Mouse (Mus musculus) stomach, postnatal 0 days (tissue): Measurements from ENCODE around the gene Phlpp2. TPM values are rescaled to one million over a fixed set of nuclear protein-coding genes. Genes with fewer than 3 reads are reported as not detected.
A peak's percentile ranks its signal among the peaks of the same experiment; 100 is the strongest.

Source experiments
- ATAC-seq: fragments of 200-750 bp; cut with Nextera tagmentation; 2 replicates; pipeline ENCODE4 v1.8.0; 2017; ENCODE audit not compliant: low FRiP score, low TSS enrichment
- DNase-seq: peaks from one replicate; pipeline ENCODE4 v3.0.0-alpha.2; 2016; ENCODE audit warnings: low spot score
- H3K27ac ChIP-seq: fragments of 300-500 bp; sonication (generic); replicated peaks from 2 replicates; pipeline ENCODE4 v1.5.1; 2014; ENCODE audit warnings: mild to moderate bottlenecking, control low read depth
- H3K27me3 ChIP-seq: fragments of 300-500 bp; sonication (generic); 2 replicates; pipeline ENCODE4 v1.6.1; 2014; ENCODE audit warnings: low read length; ENCODE audit not compliant: control insufficient read depth, insufficient read depth
- H3K36me3 ChIP-seq: fragments of 300-500 bp; sonication (generic); 2 replicates; pipeline ENCODE4 v1.6.1; 2014; ENCODE audit warnings: low read length, mixed read lengths; ENCODE audit not compliant: control insufficient read depth, insufficient read depth
- H3K4me1 ChIP-seq: fragments of 300-500 bp; sonication (generic); replicated peaks from 2 replicates; pipeline ENCODE4 v1.6.1; 2014; ENCODE audit warnings: antibody characterized with exemption; ENCODE audit not compliant: control insufficient read depth, insufficient read depth
- H3K4me2 ChIP-seq: fragments of 300-500 bp; sonication (generic); replicated peaks from 2 replicates; pipeline ENCODE4 v1.6.1; 2014; ENCODE audit warnings: low read depth, mild to moderate bottlenecking, control low read depth, moderate library complexity
- H3K4me3 ChIP-seq: fragments of 300-500 bp; sonication (generic); 2 replicates; pipeline ENCODE4 v1.5.1; 2014; ENCODE audit warnings: low read depth, low read length, control low read depth
- H3K9ac ChIP-seq: fragments of 300-500 bp; sonication (generic); 2 replicates; pipeline ENCODE4 v1.6.1; 2014; ENCODE audit warnings: mild to moderate bottlenecking, low read length, control low read depth, mixed read lengths
- H3K9me3 ChIP-seq: fragments of 300-500 bp; sonication (generic); 2 replicates; pipeline ENCODE4 v1.6.1; 2016; ENCODE audit warnings: low read length; ENCODE audit not compliant: control insufficient read depth
- CTCF ChIP-seq: IDR thresholded peaks from 2 replicates; pipeline ENCODE4 v1.5.1; 2016; ENCODE audit warnings: antibody characterized with exemption, low read depth, mild to moderate bottlenecking, moderate library complexity
- EP300 ChIP-seq: optimal IDR thresholded peaks from 2 replicates; pipeline ENCODE3; 2016; ENCODE audit warnings: antibody characterized with exemption
- WGBS: fragments of 180-500 bp; shearing (Covaris S2); extraction: QIAGEN DNeasy Blood & Tissue Kit; methylation state at CpG from one replicate; pipeline ENCODE4 v1.1.7; 2014; 5-methylcytosine and 5-hydroxymethylcytosine counted together
- polyA plus RNA-seq: library from polyadenylated mRNA; unstranded; fragments of >200 nt; fragmentation: Nextera tagmentation; extraction: Ambion mirVana; gene quantifications from 2 replicates; pipeline ENCODE4 v1.2.1, GENCODE M21; 2015

The Phlpp2 gene
- polyA plus RNA-seq, 1 experiment from 2014 or later: 0.81 TPM

DNA sequence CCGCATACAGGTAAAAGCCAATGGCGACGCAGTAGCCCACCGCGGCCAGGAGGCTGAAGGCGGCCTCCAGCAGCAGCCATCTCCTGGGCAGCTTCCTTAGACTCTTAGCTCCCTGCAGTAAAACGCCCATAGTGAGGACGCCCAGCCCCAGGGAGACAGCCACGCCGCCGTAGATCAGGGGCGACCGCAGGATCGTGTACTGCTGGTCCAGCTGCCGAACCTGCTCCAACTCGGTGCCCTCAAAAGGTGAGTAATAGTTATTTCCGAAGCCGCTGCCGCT, 79.9 kb downstream of the Phlpp2 start:
- no peaks in the 10 kb centered on the region for H3K4me1 ChIP-seq
- no peak overlapping the region for H3K27ac ChIP-seq
- H3K4me3 ChIP-seq: peak overlapping the region; percentile 12
- H3K36me3 ChIP-seq: no peaks in the 10 kb centered on the region
- no peak overlapping the region for H3K9ac ChIP-seq
- DNase-seq (no peak), ATAC-seq (no peak)
- no peaks in the 10 kb centered on the region for H3K9me3 ChIP-seq
- no peak for TF ChIP-seq EP300
- TF ChIP-seq CTCF: no peak
- WGBS: 7% methylated on average over 19 of the region's 19 CpGs
- no peaks in the 10 kb centered on the region; the same call in 1 of the 2 replicates for H3K27me3 ChIP-seq
- H3K4me2 ChIP-seq: peak overlapping the region; percentile 41

DNA sequence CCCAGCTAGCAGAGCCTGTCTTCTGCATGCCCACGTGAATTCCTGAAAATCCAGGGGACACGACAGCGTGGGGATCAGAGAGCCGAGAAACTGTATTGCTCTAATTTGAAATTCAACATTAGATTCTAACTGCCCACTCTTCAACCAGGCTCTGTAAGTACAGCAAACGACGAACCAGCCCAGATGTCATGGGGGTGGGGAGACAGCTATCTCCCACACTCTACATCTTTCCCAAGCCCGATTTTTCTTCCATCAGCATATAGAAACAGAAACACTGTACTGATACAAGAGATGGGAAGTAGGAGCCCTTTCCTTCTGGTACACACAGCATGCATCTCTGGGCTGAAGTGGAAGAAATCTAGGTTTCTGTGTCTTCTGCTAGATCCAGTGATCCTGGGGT, 83.8 kb downstream of the Phlpp2 start:
- no peaks in the 10 kb centered on the region for H3K9me3 ChIP-seq
- H3K4me1 ChIP-seq: no peaks in the 10 kb centered on the region; the same call in 1 of the 2 replicates
- H3K4me3 ChIP-seq: no peak overlapping the region
- no peak for ATAC-seq
- H3K36me3 ChIP-seq: no peaks in the 10 kb centered on the region
- no peaks in the 10 kb centered on the region; the same call in 1 of the 2 replicates for H3K27me3 ChIP-seq
- DNase-seq: no peak
- H3K9ac ChIP-seq: no peak overlapping the region
- no peak overlapping the region for H3K4me2 ChIP-seq
- no peak for TF ChIP-seq CTCF
- TF ChIP-seq EP300: no peak
- no peak overlapping the region for H3K27ac ChIP-seq
- WGBS: 62% methylated on average over 7 of the region's 7 CpGs

DNA sequence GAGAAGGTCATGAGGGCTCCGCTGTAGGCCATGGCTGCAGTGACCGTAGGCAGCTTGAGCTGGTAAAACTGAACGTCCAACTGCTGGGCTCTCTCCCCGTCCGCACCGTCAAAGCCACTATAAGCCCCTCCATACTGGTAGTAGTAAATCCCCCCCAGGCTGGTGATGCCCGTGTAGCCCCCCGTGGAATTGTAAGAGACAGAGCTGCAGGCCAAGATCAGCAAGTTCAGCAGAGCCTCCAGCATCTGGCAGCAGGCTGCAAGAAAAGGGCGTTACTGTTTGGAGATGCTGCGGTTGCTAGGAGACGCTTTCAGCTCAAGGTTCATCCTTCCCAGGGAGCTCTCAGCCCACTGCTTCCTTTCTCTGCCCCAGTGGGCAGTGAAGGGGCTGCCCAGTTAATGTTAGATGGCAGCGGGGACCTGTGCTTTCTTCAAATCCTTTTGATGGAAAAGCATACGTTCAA, 86.2 kb downstream of the Phlpp2 start:
- no peak for DNase-seq
- ATAC-seq: no peak; the same call in 1 of the 2 replicates
- 55% methylated on average over 13 of the region's 13 CpGs for WGBS

DNA sequence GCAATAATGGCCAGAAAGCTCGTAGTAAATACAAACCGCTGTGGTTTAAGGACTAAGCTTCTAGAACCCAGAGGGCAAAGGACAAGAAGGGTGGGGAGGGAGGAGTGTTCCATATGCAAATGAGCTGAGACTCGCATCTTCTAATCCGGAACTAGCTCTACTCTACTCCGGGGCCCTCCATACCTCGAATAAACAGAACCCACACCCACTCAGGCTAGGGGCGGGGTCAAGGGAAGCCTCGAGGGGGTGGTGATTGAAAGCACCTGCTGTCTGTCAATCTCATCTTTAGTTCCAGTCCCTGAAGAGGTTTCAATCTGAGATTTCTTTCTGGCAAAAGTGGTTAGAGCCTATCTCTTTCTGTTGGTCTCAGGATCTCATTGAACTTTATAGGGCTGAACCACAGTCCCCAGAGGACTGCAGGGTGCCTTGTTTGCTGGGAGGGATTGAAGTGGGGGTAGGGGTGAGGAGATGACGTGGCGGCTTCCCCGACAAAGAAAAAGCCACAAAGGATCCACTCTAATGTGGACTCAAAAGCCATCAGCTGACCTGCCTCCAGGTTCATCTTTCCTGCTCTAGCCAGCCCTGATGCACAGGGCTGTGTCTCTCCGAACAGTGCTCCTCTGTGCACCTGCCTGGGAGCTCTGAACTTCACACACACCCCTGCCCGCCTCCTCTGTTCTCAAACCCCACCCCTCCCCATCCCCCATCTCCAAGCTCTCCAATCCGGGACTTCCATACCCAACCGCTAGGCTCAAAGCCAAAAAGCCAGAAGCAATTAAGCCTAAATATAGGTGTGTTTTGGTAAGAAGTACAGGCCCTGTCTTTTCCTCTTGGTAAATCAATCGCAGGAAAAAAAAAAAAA, 89.1 kb downstream of the Phlpp2 start:
- 17% methylated on average over 16 of the region's 16 CpGs for WGBS
- no peak overlapping the region for H3K9ac ChIP-seq
- TF ChIP-seq EP300 (no peak), CTCF (no peak)
- ATAC-seq: peak; percentile 62
- no peaks in the 10 kb centered on the region for H3K36me3 ChIP-seq
- no peaks in the 10 kb centered on the region for H3K27me3 ChIP-seq
- no peak overlapping the region for H3K4me3 ChIP-seq
- no peaks in the 10 kb centered on the region for H3K9me3 ChIP-seq
- 0 out of 2 replicates have a peak overlapping the region, but pooled peaks have one; percentile 35 for H3K27ac ChIP-seq
- H3K4me2 ChIP-seq: 0 out of 2 replicates have a peak overlapping the region, but pooled peaks have one; percentile 8
- no peaks in the 10 kb centered on the region; the same call in 1 of the 2 replicates for H3K4me1 ChIP-seq
- peak; percentile 55 for DNase-seq

More for the DNA sequence above, 86.2 kb downstream of the Phlpp2 start:
- Histone ChIP-seq H3K36me3 (no peaks in the 10 kb centered on the region), H3K4me2 (no peak overlapping the region), H3K9ac (no peak overlapping the region), H3K4me3 (no peak overlapping the region), H3K27ac (no peak overlapping the region), H3K27me3 (no peaks in the 10 kb centered on the region; the same call in 1 of the 2 replicates), H3K4me1 (no peaks in the 10 kb centered on the region; the same call in 1 of the 2 replicates), H3K9me3 (no peaks in the 10 kb centered on the region)
- TF ChIP-seq EP300 (no peak), CTCF (no peak)

DNA sequence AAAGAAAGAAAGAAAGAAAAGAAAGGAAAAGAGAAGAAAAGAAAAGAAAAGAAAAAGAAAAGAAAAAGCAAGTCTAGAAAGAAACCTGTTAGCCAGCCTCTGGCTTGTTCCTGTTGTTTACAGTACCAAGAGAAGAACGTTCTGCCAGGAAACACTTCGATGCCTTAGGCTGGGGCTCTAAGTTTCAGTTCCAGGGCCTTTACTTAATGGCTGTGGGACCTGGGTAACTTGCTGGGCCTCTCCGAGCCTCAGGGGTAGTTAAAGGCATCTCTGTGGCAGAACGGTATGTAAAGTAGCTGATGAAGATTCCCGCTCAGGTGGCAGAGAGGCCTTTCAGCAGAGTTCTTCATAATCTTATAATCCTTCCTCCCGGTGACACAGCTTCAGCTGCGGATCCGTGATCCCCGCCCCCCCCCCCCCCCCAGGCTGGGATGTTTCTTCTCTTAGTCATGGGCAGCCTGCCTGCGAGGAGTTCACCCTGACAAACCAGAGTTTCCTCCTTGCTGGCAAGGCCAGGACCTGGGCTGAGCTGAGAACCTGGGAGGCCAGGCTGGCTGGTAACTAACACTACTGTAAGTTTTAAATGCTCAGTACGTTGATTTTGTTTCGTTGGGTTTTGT, 89.8 kb downstream of the Phlpp2 start:
- Histone ChIP-seq H3K27ac (peak overlapping the region; percentile 76), H3K4me2 (0 out of 2 replicates have a peak overlapping the region, but pooled peaks have one; percentile 27)
- WGBS: 17% methylated on average over 12 of the region's 12 CpGs

More for the DNA sequence above, 89.8 kb downstream of the Phlpp2 start:
- Histone ChIP-seq H3K9me3 (no peaks in the 10 kb centered on the region), H3K4me1 (no peaks in the 10 kb centered on the region; the same call in 1 of the 2 replicates), H3K9ac (no peak overlapping the region), H3K36me3 (no peaks in the 10 kb centered on the region), H3K27me3 (no peaks in the 10 kb centered on the region), H3K4me3 (no peak overlapping the region)
- ATAC-seq: peak; percentile 43; the same call in 1 of the 2 replicates
- TF ChIP-seq CTCF (no peak), EP300 (peak; percentile 54)
- DNase-seq: peak; percentile 62
